Mouse (Mus musculus) cerebellum, adult 11 months (tissue): Measurements from ENCODE around the gene Angptl1.

Experiments used
- DNase-seq: peaks from one replicate; pipeline ENCODE4 v3.0.0; 2022

The Angptl1 gene

GRCm38 (mm10) chr1:156838177-156838576 is at the start of gene Angptl1:
Angptl1 (plus strand) TSS chr1:156838562.
- no peak for DNase-seq

GRCm38 (mm10) chr1:156789844-156790490 is 48.4 kb upstream of the Angptl1 start:
- no peak for DNase-seq

GRCm38 (mm10) chr1:156796251-156796650 is 42.1 kb upstream of the Angptl1 start:
- DNase-seq = no peak

GRCm38 (mm10) chr1:156801276-156801675 is 37.1 kb upstream of the Angptl1 start:
- DNase-seq = no peak

- DNase-seq = no peak
These were observed 30.0 kb upstream of the Angptl1 start for GRCm38 (mm10) chr1:156808332-156808731.

GRCm38 (mm10) chr1:156811928-156812327 is 26.4 kb upstream of the Angptl1 start:
- DNase-seq = no peak

GRCm38 (mm10) chr1:156812716-156813115 is 25.6 kb upstream of the Angptl1 start:
- DNase-seq = no peak

- no peak for DNase-seq
These were observed 24.9 kb upstream of the Angptl1 start for GRCm38 (mm10) chr1:156813485-156813884.

GRCm38 (mm10) chr1:156819236-156819635 is 19.1 kb upstream of the Angptl1 start:
- no peak for DNase-seq

- no peak for DNase-seq
These were observed 333 bp downstream of the Angptl1 start for GRCm38 (mm10) chr1:156838695-156839094.

- no peak for DNase-seq
These were observed 3.4 kb downstream of the Angptl1 start for GRCm38 (mm10) chr1:156841625-156842339.

- DNase-seq = no peak
These were observed 8.7 kb downstream of the Angptl1 start for GRCm38 (mm10) chr1:156847098-156847497.

GRCm38 (mm10) chr1:156852409-156852808 is 14.0 kb downstream of the Angptl1 start:
- no peak for DNase-seq

GRCm38 (mm10) chr1:156852872-156853271 is 14.5 kb downstream of the Angptl1 start:
- no peak for DNase-seq

- no peak for DNase-seq
These were observed 16.2 kb downstream of the Angptl1 start for GRCm38 (mm10) chr1:156854558-156854957.

- no peak for DNase-seq
These were observed 18.3 kb downstream of the Angptl1 start for GRCm38 (mm10) chr1:156856666-156857065.

GRCm38 (mm10) chr1:156859156-156859555 is 20.8 kb downstream of the Angptl1 start:
- DNase-seq = no peak

GRCm38 (mm10) chr1:156859711-156860250 is 21.4 kb downstream of the Angptl1 start:
- DNase-seq = no peak

GRCm38 (mm10) chr1:156860266-156860665 is 21.9 kb downstream of the Angptl1 start:
- no peak for DNase-seq

- DNase-seq = no peak
These were observed 23.2 kb downstream of the Angptl1 start for GRCm38 (mm10) chr1:156861475-156862043.

- DNase-seq = no peak
These were observed 25.4 kb downstream of the Angptl1 start for GRCm38 (mm10) chr1:156863726-156864125.

- DNase-seq = no peak
These were observed 25.9 kb downstream of the Angptl1 start for GRCm38 (mm10) chr1:156864240-156864639.

GRCm38 (mm10) chr1:156870028-156870427 is 31.7 kb downstream of the Angptl1 start:
- no peak for DNase-seq

- DNase-seq = no peak
These were observed 32.3 kb downstream of the Angptl1 start for GRCm38 (mm10) chr1:156870616-156871015.
